Mouse (Mus musculus) MEL (cell line): ENCODE data around the gene Egr4. TPM values are rescaled to one million over a fixed set of nuclear protein-coding genes. Genes with fewer than 3 reads are reported as not detected.

ENCODE experiments used
- DNase-seq: peaks from one replicate; pipeline ENCODE4 v3.0.0; 2011; ENCODE audit warnings: low read depth, low spot score
- H3K27ac ChIP-seq: 2 replicates; pipeline ENCODE4 v1.5.1; 2012; ENCODE audit warnings: low read depth, mild to moderate bottlenecking, control low read depth, low read length, moderate library complexity; ENCODE audit not compliant: control insufficient read depth
- H3K27me3 ChIP-seq, 2 experiments: fragments of 150-350 bp in 1 of 2; sonication (generic) in 1 of 2; 2 replicates each; pipeline ENCODE4 v1.6.1; 2012; ENCODE audit warnings: low read length in 2 of 2, mild to moderate bottlenecking in 2 of 2, improper control_type of control experiment in 1 of 2, moderate library complexity in 1 of 2; ENCODE audit not compliant: insufficient read depth in 2 of 2, control insufficient read depth in 1 of 2
- H3K36me3 ChIP-seq, 2 experiments: 2 replicates each; pipeline ENCODE4 v1.6.1; 2012 to 2014; ENCODE audit warnings: low read length in 2 of 2, improper control_type of control experiment in 1 of 2, inconsistent platforms in 1 of 2, mild to moderate bottlenecking in 1 of 2; ENCODE audit not compliant: insufficient read depth in 2 of 2, control insufficient read depth in 1 of 2
- H3K4me1 ChIP-seq, 2 experiments: fragments of 150-350 bp in 1 of 2; sonication (generic) in 1 of 2; 2 replicates each; pipeline ENCODE4 v1.6.1; 2012; ENCODE audit warnings: low read length in 2 of 2, improper control_type of control experiment in 1 of 2, mild to moderate bottlenecking in 1 of 2; ENCODE audit not compliant: insufficient read depth in 2 of 2, control insufficient read depth in 1 of 2
- H3K4me3 ChIP-seq, 2 experiments: fragments of 150-350 bp in 1 of 2; sonication (generic) in 1 of 2; 2 replicates each; pipeline ENCODE4 v1.5.1; 2012; ENCODE audit warnings: low read depth in 2 of 2, low read length in 2 of 2, mild to moderate bottlenecking in 2 of 2, moderate library complexity in 2 of 2, control low read depth in 1 of 2, improper control_type of control experiment in 1 of 2; ENCODE audit not compliant: control insufficient read depth in 1 of 2, insufficient read depth in 1 of 2
- H3K79me2 ChIP-seq: 2 replicates; pipeline ENCODE4 v1.6.1; 2012; ENCODE audit warnings: mild to moderate bottlenecking, low read length, moderate library complexity; ENCODE audit not compliant: control insufficient read depth, poor library complexity, insufficient read depth
- H3K9ac ChIP-seq: 2 replicates; pipeline ENCODE4 v1.6.1; 2012; ENCODE audit warnings: low read depth, mild to moderate bottlenecking, control low read depth, low read length, moderate library complexity; ENCODE audit not compliant: control insufficient read depth, poor library complexity, severe bottlenecking
- H3K9me3 ChIP-seq: fragments of 150-350 bp; sonication (generic); replicated peaks from 2 replicates; pipeline ENCODE4 v1.6.1; 2012; ENCODE audit warnings: mild to moderate bottlenecking, low read length, improper control_type of control experiment, moderate library complexity; ENCODE audit not compliant: insufficient read depth
- BHLHE40 ChIP-seq: IDR thresholded peaks from 2 replicates; pipeline ENCODE4 v1.6.1; 2012; ENCODE audit warnings: low read depth, mild to moderate bottlenecking, inconsistent platforms, low read length, improper control_type of control experiment, borderline replicate concordance
- CHD1 ChIP-seq: IDR thresholded peaks from 2 replicates; pipeline ENCODE4 v1.6.1; 2012; ENCODE audit warnings: low read depth, mild to moderate bottlenecking, inconsistent platforms, low read length, improper control_type of control experiment
- CTCF ChIP-seq, 3 experiments: IDR thresholded peaks in 2 of 3; conservative IDR thresholded peaks in 1 of 3; 2 replicates each; pipeline ENCODE4 v1.5.1; 2011 to 2012; ENCODE audit warnings: low read length in 3 of 3, low read depth in 2 of 3, mild to moderate bottlenecking in 2 of 3, improper control_type of control experiment in 1 of 3, inconsistent platforms in 1 of 3, mixed read lengths in 1 of 3, moderate library complexity in 1 of 3; ENCODE audit not compliant: control insufficient read depth in 1 of 3, insufficient read depth in 1 of 3, poor library complexity in 1 of 3, severe bottlenecking in 1 of 3
- ELF1 ChIP-seq: IDR thresholded peaks from 2 replicates; pipeline ENCODE4 v1.6.1; 2014; ENCODE audit warnings: low read depth, mild to moderate bottlenecking, inconsistent platforms, low read length, improper control_type of control experiment, moderate library complexity
- ETS1 ChIP-seq: IDR thresholded peaks from 2 replicates; pipeline ENCODE4 v1.6.1; 2012; ENCODE audit warnings: low read depth, mild to moderate bottlenecking, inconsistent platforms, low read length, improper control_type of control experiment, moderate library complexity
- GATA1 ChIP-seq: IDR thresholded peaks from 2 replicates; pipeline ENCODE4 v1.6.1; 2011; ENCODE audit warnings: low read depth, low read length, improper control_type of control experiment
- KAT2A ChIP-seq: conservative IDR thresholded peaks from 2 replicates; pipeline ENCODE4 v1.6.1; 2012; ENCODE audit warnings: low read depth, low read length, improper control_type of control experiment, inconsistent platforms
- MAZ ChIP-seq: IDR thresholded peaks from 2 replicates; pipeline ENCODE4 v1.6.1; 2012; ENCODE audit warnings: low read depth, mild to moderate bottlenecking, inconsistent platforms, low read length, improper control_type of control experiment
- MXI1 ChIP-seq: IDR thresholded peaks from 2 replicates; pipeline ENCODE4 v1.6.1; 2011; ENCODE audit warnings: mild to moderate bottlenecking, low read depth, low read length, improper control_type of control experiment
- MYB ChIP-seq: IDR thresholded peaks from 2 replicates; pipeline ENCODE4 v1.6.1; 2011; ENCODE audit warnings: mild to moderate bottlenecking, low read depth, low read length, improper control_type of control experiment
- NRF1 ChIP-seq: IDR thresholded peaks from 2 replicates; pipeline ENCODE4 v1.6.1; 2014; ENCODE audit warnings: low read depth, mild to moderate bottlenecking, inconsistent platforms, low read length, improper control_type of control experiment, moderate library complexity; ENCODE audit not compliant: poor library complexity, insufficient read depth, severe bottlenecking
- POLR2AphosphoS5 ChIP-seq: IDR thresholded peaks from 2 replicates; pipeline ENCODE4 v1.6.1; 2012; ENCODE audit warnings: low read depth, borderline replicate concordance, mild to moderate bottlenecking, inconsistent platforms, low read length, moderate library complexity, mixed read lengths
- SMC3 ChIP-seq: IDR thresholded peaks from 2 replicates; pipeline ENCODE4 v1.6.1; 2011; ENCODE audit warnings: low read depth, low read length, improper control_type of control experiment
- TAL1 ChIP-seq: IDR thresholded peaks from 2 replicates; pipeline ENCODE4 v1.6.1; 2012; ENCODE audit warnings: mild to moderate bottlenecking, inconsistent platforms, low read length, moderate library complexity, mixed read lengths
- TBP ChIP-seq: IDR thresholded peaks from 2 replicates; pipeline ENCODE4 v1.8.0; 2011; ENCODE audit warnings: low read depth, low read length, improper control_type of control experiment
- TCF12 ChIP-seq: IDR thresholded peaks from 2 replicates; pipeline ENCODE4 v1.6.1; 2014; ENCODE audit warnings: low read depth, mild to moderate bottlenecking, inconsistent platforms, low read length, improper control_type of control experiment, moderate library complexity
- UBTF ChIP-seq: IDR thresholded peaks from 2 replicates; pipeline ENCODE4 v1.6.1; 2012; ENCODE audit warnings: low read depth, mild to moderate bottlenecking, inconsistent platforms, low read length, improper control_type of control experiment, moderate library complexity, borderline replicate concordance; ENCODE audit not compliant: insufficient read depth
- USF1 ChIP-seq: IDR thresholded peaks from 2 replicates; pipeline ENCODE4 v1.6.1; 2014; ENCODE audit warnings: low read depth, mild to moderate bottlenecking, inconsistent platforms, low read length, improper control_type of control experiment, moderate library complexity
- ZC3H11A ChIP-seq: IDR thresholded peaks from 2 replicates; pipeline ENCODE4 v1.6.1; 2012; ENCODE audit warnings: low read depth, mild to moderate bottlenecking, inconsistent platforms, low read length, improper control_type of control experiment
- ZNF384 ChIP-seq: IDR thresholded peaks from 2 replicates; pipeline ENCODE4 v1.6.1; 2012; ENCODE audit warnings: low read depth, mild to moderate bottlenecking, inconsistent platforms, low read length, improper control_type of control experiment
- polyA plus RNA-seq, 2 experiments: library from polyadenylated mRNA; stranded (reverse) in 1 of 2; unstranded in 1 of 2; fragments of >175 nt in 1 of 2; fragments of >200 nt in 1 of 2; gene quantifications; 2 replicates each; pipeline versions ENCODE4 v1.2.1 to v1.2.4; 2012; ENCODE audit warnings: low replicate concordance in 2 of 2, low read depth in 1 of 2; ENCODE audit not compliant: insufficient read length in 2 of 2, insufficient read depth in 1 of 2, missing spikeins in 1 of 2
- total RNA-seq: library from RNA; depleted of rRNA; stranded (reverse); fragments of 300-350 nt; gene quantifications from 2 replicates; pipeline ENCODE4 v1.2.3, GENCODE M21; 2012

Gene Egr4
- total and polyA plus RNA-seq, 3 experiments: not detected

DNA sequence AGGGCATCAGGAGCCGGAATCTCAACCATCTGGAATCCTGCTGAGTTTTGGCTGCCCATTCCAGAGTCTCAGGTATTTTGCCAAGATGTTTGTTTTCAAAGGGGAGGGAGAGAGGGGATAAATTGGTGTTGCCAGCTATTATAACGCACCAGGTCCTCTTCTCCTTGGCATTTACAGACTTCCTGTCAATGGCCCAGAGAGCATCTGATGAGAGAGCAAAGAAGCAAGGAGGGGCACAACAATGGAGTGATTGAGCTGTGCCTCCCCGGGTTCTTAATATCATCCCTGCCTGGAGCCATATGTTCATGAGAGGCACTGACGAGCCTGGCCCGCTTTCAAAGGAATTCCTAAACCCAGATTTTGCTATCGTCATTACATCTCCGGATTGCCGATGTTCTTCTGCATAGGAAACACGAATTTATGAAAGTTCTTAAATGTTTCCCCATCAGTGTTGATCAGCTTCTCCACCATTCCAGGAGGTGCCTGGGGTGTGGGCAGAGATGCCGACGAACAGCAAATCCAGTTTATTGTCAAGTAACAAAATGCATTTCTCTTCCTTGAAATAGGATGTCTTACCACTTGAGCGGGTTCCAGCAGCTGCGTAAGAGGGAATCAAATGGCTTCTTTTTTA is 31.0 kb upstream of the Egr4 start:
- H3K9me3 ChIP-seq: no peaks in the 10 kb centered on the region
- H3K4me1 ChIP-seq: peaks cover 6 to 8% of the 10 kb centered on the region in 2 experiments
- H3K9ac ChIP-seq: no peak overlapping the region
- no peak overlapping the region for H3K27ac ChIP-seq
- no peak overlapping the region for H3K4me3 ChIP-seq
- TF ChIP-seq NRF1: no peak
- no peak for TF ChIP-seq GATA1
- TF ChIP-seq KAT2A: no peak
- no peak for TF ChIP-seq ZNF384
- no peak for TF ChIP-seq CHD1
- TF ChIP-seq ZC3H11A: no peak
- TF ChIP-seq SMC3: no peak
- TF ChIP-seq MYB: no peak
- no peak for TF ChIP-seq UBTF
- no peak for TF ChIP-seq ETS1
- TF ChIP-seq, all 39 proteins: peak for 0
- no peak for DNase-seq
- H3K27me3 ChIP-seq: peaks cover 0 to 1% of the 10 kb centered on the region in 2 experiments; a peak in 2 of 4 replicates
- H3K36me3 ChIP-seq: peaks cover 0 to 13% of the 10 kb centered on the region in 2 experiments; a peak in 2 of 4 replicates
- no peaks in the 10 kb centered on the region for H3K79me2 ChIP-seq

DNA sequence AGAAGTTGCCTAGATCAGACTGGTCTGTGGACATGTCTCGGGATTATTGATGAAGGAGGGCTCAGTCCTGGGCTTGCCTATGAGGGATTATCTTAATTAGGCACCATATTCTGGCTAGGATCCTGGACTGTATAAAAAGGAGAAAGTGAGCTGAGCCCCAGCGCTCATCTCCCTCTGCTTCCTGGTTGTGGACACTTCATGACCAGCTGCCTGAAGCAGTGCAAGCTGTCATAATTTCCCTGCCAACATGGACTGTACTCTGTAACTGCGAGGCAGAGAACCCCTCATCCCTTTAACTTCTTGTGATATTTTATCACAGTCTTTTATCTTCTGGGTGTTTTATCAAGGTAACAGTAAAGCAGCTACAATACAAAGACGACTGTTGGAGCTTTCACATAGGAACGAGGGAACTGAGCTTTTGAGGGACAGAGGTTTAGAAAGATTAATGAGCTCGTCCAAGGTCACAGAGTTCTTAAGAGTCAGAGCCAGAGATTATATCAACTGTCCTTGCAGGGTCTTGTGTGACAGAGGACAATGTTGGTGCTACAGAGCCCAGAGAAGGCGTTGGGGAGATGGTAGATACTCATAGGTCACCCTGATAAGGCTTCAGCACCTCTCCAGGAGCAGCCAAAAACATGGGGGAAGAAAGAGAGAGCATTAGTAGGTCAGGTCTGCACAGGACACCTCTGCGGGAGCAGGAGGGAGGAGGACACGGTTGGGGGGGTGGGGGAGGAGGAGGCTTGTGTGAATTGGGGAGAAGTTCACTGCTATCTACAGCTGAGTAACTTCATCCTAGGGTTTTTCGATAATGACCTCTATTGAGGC is 30.2 kb upstream of the Egr4 start:
- peaks cover 0 to 9% of the 10 kb centered on the region in 2 experiments; a peak in 2 of 4 replicates for H3K36me3 ChIP-seq
- TF ChIP-seq USF1 (no peak), MXI1 (no peak), NRF1 (no peak), TCF12 (no peak), BHLHE40 (no peak), POLR2AphosphoS5 (no peak), KAT2A (no peak), TAL1 (no peak), ETS1 (no peak), MAZ (no peak), ELF1 (no peak), SMC3 (no peak), CTCF (IDR thresholded peaks at IDR 0.05 in 2 of 3, conservative IDR thresholded peaks at IDR 0.05 in 1 of 3; ENCODE audit: control insufficient read depth in 1 of 3, insufficient read depth in 1 of 3, low read depth in 2 of 3, low read length in 3 of 3, poor library complexity in 1 of 3, severe bottlenecking in 1 of 3) (no peak), TBP (no peak)
- H3K4me3 ChIP-seq: no peak overlapping the region
- H3K27ac ChIP-seq: no peak overlapping the region
- no peak overlapping the region for H3K9ac ChIP-seq
- H3K4me1 ChIP-seq: peaks cover 6 to 7% of the 10 kb centered on the region in 2 experiments
- H3K9me3 ChIP-seq: no peaks in the 10 kb centered on the region
- H3K27me3 ChIP-seq: peaks cover 0 to 1% of the 10 kb centered on the region in 2 experiments; a peak in 2 of 4 replicates
- no peaks in the 10 kb centered on the region for H3K79me2 ChIP-seq
- DNase-seq: no peak
